Mouse (Mus musculus): Measurements from ENCODE around the gene Taf15. TPM values are rescaled to one million over a fixed set of nuclear protein-coding genes. Genes with fewer than 3 reads are reported as not detected.

The Taf15 gene
- polyA plus RNA-seq (2015; fragmentation: Nextera tagmentation; extraction: Ambion mirVana) = 8.8 and 17.1 TPM in 2 replicates

GRCm38 (mm10) chr11:83472324-83473234, at the start of gene Taf15:
Gene Taf15, plus strand, starts transcription at chr11:83473086.
- WGBS = under 1% methylated on average over 66 of the region's 66 CpGs

GRCm38 (mm10) chr11:83424681-83425080, 48.2 kb upstream of the Taf15 start:
- no peak overlapping the region for H3K9ac ChIP-seq (replicated peaks; ENCODE audit: low read depth, low read length)
- H3K36me3 ChIP-seq (ENCODE audit: control insufficient read depth, insufficient read depth) = no peaks in the 10 kb centered on the region
- H3K27me3 ChIP-seq (replicated peaks; ENCODE audit: control insufficient read depth, insufficient read depth, low read length) = peaks cover 8% of the 10 kb centered on the region
- no peak overlapping the region for H3K4me2 ChIP-seq (ENCODE audit: low read length)
- WGBS = 4% methylated on average over 8 of the region's 8 CpGs
- no peak overlapping the region for H3K4me3 ChIP-seq (replicated peaks; ENCODE audit: low read length)
- no peak overlapping the region for H3K27ac ChIP-seq (ENCODE audit: low read length)
- H3K4me1 ChIP-seq (replicated peaks; ENCODE audit: control insufficient read depth, insufficient read depth, low read length) = no peaks in the 10 kb centered on the region
- peak; percentile 81 for ATAC-seq
- no peaks in the 10 kb centered on the region for H3K9me3 ChIP-seq (ENCODE audit: control insufficient read depth, low read length)

More at GRCm38 (mm10) chr11:83472324-83473234, at the start of gene Taf15:
- Histone ChIP-seq H3K9me3 (ENCODE audit: control insufficient read depth, low read length) (no peaks in the 10 kb centered on the region), H3K4me1 (replicated peaks; ENCODE audit: control insufficient read depth, insufficient read depth, low read length) (peaks cover 16% of the 10 kb centered on the region), H3K27me3 (replicated peaks; ENCODE audit: control insufficient read depth, insufficient read depth, low read length) (no peaks in the 10 kb centered on the region), H3K27ac (ENCODE audit: low read length) (peak within 1 kb of the TSS; percentile 96), H3K36me3 (ENCODE audit: control insufficient read depth, insufficient read depth) (no peaks in the 10 kb centered on the region), H3K4me2 (ENCODE audit: low read length) (peak within 1 kb of the TSS; percentile 75), H3K4me3 (replicated peaks; ENCODE audit: low read length) (peak within 1 kb of the TSS; percentile 59), H3K9ac (replicated peaks; ENCODE audit: low read depth, low read length) (peak within 1 kb of the TSS; percentile 87)
- peak; percentile 98 for ATAC-seq

GRCm38 (mm10) chr11:83426964-83427363, 45.9 kb upstream of the Taf15 start:
- Histone ChIP-seq H3K36me3 (ENCODE audit: control insufficient read depth, insufficient read depth) (no peaks in the 10 kb centered on the region), H3K9ac (replicated peaks; ENCODE audit: low read depth, low read length) (no peak overlapping the region), H3K9me3 (ENCODE audit: control insufficient read depth, low read length) (no peaks in the 10 kb centered on the region), H3K4me2 (ENCODE audit: low read length) (peak overlapping the region; percentile 17; the same call in 1 of the 2 replicates), H3K27ac (ENCODE audit: low read length) (no peak overlapping the region), H3K4me3 (replicated peaks; ENCODE audit: low read length) (no peak overlapping the region), H3K4me1 (replicated peaks; ENCODE audit: control insufficient read depth, insufficient read depth, low read length) (no peaks in the 10 kb centered on the region), H3K27me3 (replicated peaks; ENCODE audit: control insufficient read depth, insufficient read depth, low read length) (0 out of 2 replicates have a peak, but pooled peaks cover 5% of the 10 kb centered on the region)
- 54% methylated on average over 17 of the region's 17 CpGs for WGBS
- no peak for ATAC-seq

DNA sequence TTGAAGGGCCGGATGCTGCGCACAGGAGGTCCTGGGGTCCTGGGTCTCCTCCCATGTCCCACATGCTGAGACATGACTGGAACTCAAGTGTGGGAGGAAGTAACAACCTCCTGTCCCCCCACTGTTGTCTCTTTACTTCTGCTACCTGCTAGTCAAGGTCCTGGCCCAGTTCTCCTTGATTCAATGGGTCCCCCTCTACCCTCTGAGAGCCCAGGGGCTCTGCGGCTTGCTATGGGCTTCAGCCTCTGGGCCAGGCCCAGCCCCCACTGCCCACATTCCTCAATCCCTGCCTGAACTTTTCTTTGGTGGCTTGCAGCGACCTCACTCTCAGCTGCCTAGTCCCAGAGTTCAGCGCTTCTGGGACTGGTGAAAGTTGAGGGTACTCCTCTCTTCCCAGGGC, 43.5 kb upstream of the Taf15 start, which contains the start of gene Gas2l2:
Gene Gas2l2, minus strand, starts transcription at position 101 of the 400 bp plus-strand sequence.
- H3K9me3 ChIP-seq (ENCODE audit: control insufficient read depth, low read length) = no peaks in the 10 kb centered on the region
- H3K27me3 ChIP-seq (replicated peaks; ENCODE audit: control insufficient read depth, insufficient read depth, low read length) = 0 out of 2 replicates have a peak, but pooled peaks cover 5% of the 10 kb centered on the region
- no peak within 1 kb of the TSS for H3K9ac ChIP-seq (replicated peaks; ENCODE audit: low read depth, low read length)
- H3K4me2 ChIP-seq (ENCODE audit: low read length) = no peak within 1 kb of the TSS
- no peak within 1 kb of the TSS for H3K4me3 ChIP-seq (replicated peaks; ENCODE audit: low read length)
- no peak for ATAC-seq
- no peaks in the 10 kb centered on the region for H3K36me3 ChIP-seq (ENCODE audit: control insufficient read depth, insufficient read depth)
- H3K4me1 ChIP-seq (replicated peaks; ENCODE audit: control insufficient read depth, insufficient read depth, low read length) = no peaks in the 10 kb centered on the region
- WGBS = 63% methylated on average over 5 of the region's 5 CpGs
- H3K27ac ChIP-seq (ENCODE audit: low read length) = no peak within 1 kb of the TSS

- Histone ChIP-seq H3K9me3 (ENCODE audit: control insufficient read depth, low read length) (no peaks in the 10 kb centered on the region), H3K4me2 (ENCODE audit: low read length) (no peak overlapping the region), H3K4me3 (replicated peaks; ENCODE audit: low read length) (no peak overlapping the region), H3K27me3 (replicated peaks; ENCODE audit: control insufficient read depth, insufficient read depth, low read length) (0 out of 2 replicates have a peak, but pooled peaks cover 5% of the 10 kb centered on the region), H3K36me3 (ENCODE audit: control insufficient read depth, insufficient read depth) (no peaks in the 10 kb centered on the region), H3K9ac (replicated peaks; ENCODE audit: low read depth, low read length) (no peak overlapping the region), H3K27ac (ENCODE audit: low read length) (no peak overlapping the region), H3K4me1 (replicated peaks; ENCODE audit: control insufficient read depth, insufficient read depth, low read length) (no peaks in the 10 kb centered on the region)
- ATAC-seq = no peak
- 80% methylated on average over 2 of the region's 2 CpGs for WGBS
Observed at GRCm38 (mm10) chr11:83432533-83432932, 40.4 kb upstream of the Taf15 start.

GRCm38 (mm10) chr11:83437377-83437776, 35.5 kb upstream of the Taf15 start, which contains the start of gene 1700020L24Rik:
Gene 1700020L24Rik, plus strand, starts transcription at chr11:83437677.
- H3K36me3 ChIP-seq (ENCODE audit: control insufficient read depth, insufficient read depth) = no peaks in the 10 kb centered on the region
- 90% methylated on average over 1 of the region's 1 CpGs for WGBS
- ATAC-seq = no peak

DNA sequence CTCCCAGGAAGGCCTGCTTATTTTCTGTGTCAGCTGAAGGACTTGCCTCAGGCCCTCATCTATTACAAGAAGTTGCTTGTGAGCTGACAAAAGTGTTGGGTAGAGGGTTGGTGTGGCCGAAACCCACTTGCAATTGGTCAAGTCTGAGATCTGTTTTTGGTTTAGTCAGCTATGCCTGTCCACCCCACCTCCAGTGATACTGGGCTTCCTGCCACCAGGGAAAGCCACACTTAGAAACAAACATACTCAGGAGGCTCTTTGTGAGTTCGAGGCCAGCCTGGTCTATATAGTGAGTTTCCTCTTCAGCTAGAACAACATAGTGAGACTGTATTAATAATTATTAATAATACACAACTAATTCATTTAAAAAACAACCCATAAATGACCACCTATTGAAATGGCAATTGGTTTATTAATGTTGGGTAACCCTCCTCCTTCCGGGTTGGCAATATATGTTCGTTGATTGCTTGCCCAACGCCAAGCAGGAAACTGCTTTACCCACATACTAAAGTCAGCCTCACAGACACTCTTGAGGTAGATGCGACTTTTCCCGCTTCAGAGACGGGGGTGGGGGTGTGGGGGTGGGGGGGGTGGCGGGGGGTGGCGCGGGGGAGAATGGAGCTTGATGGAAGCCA, 33.3 kb upstream of the Taf15 start:
- Histone ChIP-seq H3K27me3 (replicated peaks; ENCODE audit: control insufficient read depth, insufficient read depth, low read length) (peaks cover 28% of the 10 kb centered on the region), H3K36me3 (ENCODE audit: control insufficient read depth, insufficient read depth) (no peaks in the 10 kb centered on the region), H3K4me1 (replicated peaks; ENCODE audit: control insufficient read depth, insufficient read depth, low read length) (peaks cover 7% of the 10 kb centered on the region), H3K4me3 (replicated peaks; ENCODE audit: low read length) (peak overlapping the region; percentile 72), H3K4me2 (ENCODE audit: low read length) (peak overlapping the region; percentile 77), H3K9me3 (ENCODE audit: control insufficient read depth, low read length) (no peaks in the 10 kb centered on the region), H3K9ac (replicated peaks; ENCODE audit: low read depth, low read length) (peak overlapping the region; percentile 72), H3K27ac (ENCODE audit: low read length) (no peak overlapping the region)
- 33% methylated on average over 11 of the region's 11 CpGs for WGBS
- ATAC-seq = no peak

More at GRCm38 (mm10) chr11:83437377-83437776, 35.5 kb upstream of the Taf15 start, which contains the start of gene 1700020L24Rik:
- Histone ChIP-seq H3K9me3 (ENCODE audit: control insufficient read depth, low read length) (no peaks in the 10 kb centered on the region), H3K4me1 (replicated peaks; ENCODE audit: control insufficient read depth, insufficient read depth, low read length) (0 out of 2 replicates have a peak, but pooled peaks cover 2% of the 10 kb centered on the region), H3K27me3 (replicated peaks; ENCODE audit: control insufficient read depth, insufficient read depth, low read length) (peaks cover 13% of the 10 kb centered on the region), H3K9ac (replicated peaks; ENCODE audit: low read depth, low read length) (no peak within 1 kb of the TSS), H3K4me3 (replicated peaks; ENCODE audit: low read length) (no peak within 1 kb of the TSS), H3K27ac (ENCODE audit: low read length) (no peak within 1 kb of the TSS), H3K4me2 (ENCODE audit: low read length) (no peak within 1 kb of the TSS)

- WGBS = under 1% methylated on average over 66 of the region's 75 CpGs
- peak overlapping the region; percentile 72 for H3K4me3 ChIP-seq (replicated peaks; ENCODE audit: low read length)
- no peaks in the 10 kb centered on the region for H3K9me3 ChIP-seq (ENCODE audit: control insufficient read depth, low read length)
- no peaks in the 10 kb centered on the region for H3K36me3 ChIP-seq (ENCODE audit: control insufficient read depth, insufficient read depth)
- ATAC-seq = peak; percentile 95
- H3K4me1 ChIP-seq (replicated peaks; ENCODE audit: control insufficient read depth, insufficient read depth, low read length) = peaks cover 11% of the 10 kb centered on the region
- peaks cover 36% of the 10 kb centered on the region for H3K27me3 ChIP-seq (replicated peaks; ENCODE audit: control insufficient read depth, insufficient read depth, low read length)
- H3K4me2 ChIP-seq (ENCODE audit: low read length) = peak overlapping the region; percentile 77
- H3K27ac ChIP-seq (ENCODE audit: low read length) = no peak overlapping the region
- peak overlapping the region; percentile 72 for H3K9ac ChIP-seq (replicated peaks; ENCODE audit: low read depth, low read length)
Observed at GRCm38 (mm10) chr11:83440081-83441064, 32.5 kb upstream of the Taf15 start.

All from forebrain, embryonic 16.5 days (tissue).